Mouse (Mus musculus) megakaryocyte-erythroid progenitor cell, adult 5-6 weeks (primary cell): ENCODE data around the gene Tnrc6b. TPM values are rescaled to one million over a fixed set of nuclear protein-coding genes. Genes with fewer than 3 reads are reported as not detected.

Experiments
- ATAC-seq: replicated peaks from 2 replicates; pipeline ENCODE4 v1.8.0; 2016; ENCODE audit warnings: mild to moderate bottlenecking, inconsistent platforms; ENCODE audit not compliant: severe bottlenecking, poor library complexity, low FRiP score, low TSS enrichment
- total RNA-seq, 2 experiments: library from RNA; stranded (forward) in 1 of 2; stranded (reverse) in 1 of 2; fragments of 200-1000, 215-1000 nt in 1 of 2; fragments of >200 nt in 1 of 2; fragmentation: Nextera tagmentation in 1 of 2; gene quantifications; 2 replicates each; pipeline ENCODE4 v1.2.3; 2014 to 2017

The Tnrc6b gene
- total RNA-seq, 2 experiments from 2014 or later: 48.5 to 89.0 TPM

DNA sequence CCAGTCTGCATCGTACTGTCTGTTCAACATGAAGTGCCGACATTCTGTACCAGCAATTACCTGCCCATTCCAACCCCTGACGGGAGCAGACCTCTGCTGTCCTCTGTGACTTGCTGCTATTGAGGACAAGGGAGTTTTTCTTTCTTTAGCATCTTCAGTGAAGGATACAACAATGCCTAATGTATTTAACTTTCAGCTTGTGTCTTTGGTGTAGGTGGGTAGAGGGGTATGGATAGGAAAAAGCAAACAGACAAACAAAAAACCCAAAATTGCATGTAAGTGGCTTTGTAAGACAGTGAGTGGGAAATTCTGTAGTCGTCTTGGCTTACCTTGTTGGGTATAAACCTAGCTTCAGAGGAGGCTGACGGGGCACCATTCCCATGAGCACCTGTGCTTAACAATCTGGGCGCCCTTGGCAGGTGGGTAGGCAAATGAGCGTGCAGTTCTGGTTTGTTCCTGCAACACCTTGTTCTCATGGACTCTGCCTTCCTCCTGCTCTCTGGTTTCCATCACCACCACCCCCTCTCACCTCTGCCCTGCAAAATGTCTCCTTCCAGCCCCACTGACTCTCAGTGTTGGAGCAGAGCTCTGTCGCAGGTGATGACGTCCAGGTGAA is 220.3 kb downstream of the Tnrc6b start:
- ATAC-seq: no peak

DNA sequence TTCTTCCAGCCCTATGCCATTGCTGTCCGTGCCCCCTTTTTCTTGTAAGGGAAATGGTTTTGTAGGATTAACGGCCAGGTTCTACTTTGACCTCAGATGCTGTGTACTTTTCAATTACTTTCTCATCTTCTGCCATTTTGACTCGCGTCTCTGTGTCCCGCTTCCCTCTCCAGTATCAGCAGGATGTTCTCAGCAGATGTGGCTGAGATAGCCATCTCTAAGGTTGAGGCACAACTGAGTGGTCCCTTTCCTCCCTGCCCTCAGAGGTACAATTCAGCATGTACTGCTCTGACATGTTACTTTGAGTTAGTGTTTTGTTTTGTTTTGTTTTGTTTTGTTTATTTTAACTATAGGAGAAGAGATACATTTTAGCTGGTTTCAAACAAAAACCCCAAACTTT is 223.7 kb downstream of the Tnrc6b start:
- no peak for ATAC-seq

DNA sequence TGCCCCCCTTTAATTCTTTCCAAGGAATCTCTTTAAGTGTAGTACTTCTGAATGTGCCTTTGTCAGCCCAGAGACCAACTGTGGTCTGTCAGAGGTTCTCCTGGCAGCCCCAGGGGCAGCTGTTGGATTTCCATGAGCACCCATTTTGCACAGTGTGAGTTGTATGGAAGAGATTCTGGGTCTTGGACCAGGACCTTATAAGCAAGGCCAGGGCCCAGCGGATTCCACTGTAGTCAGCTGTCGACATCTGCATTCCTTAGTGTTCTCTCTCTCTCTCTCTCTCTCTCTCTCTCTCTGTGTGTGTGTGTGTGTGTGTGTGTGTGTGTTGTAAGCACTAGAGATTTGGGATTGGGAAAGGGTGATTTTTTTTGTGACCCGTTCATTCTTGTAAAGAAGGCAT is 225.6 kb downstream of the Tnrc6b start:
- ATAC-seq: no peak

DNA sequence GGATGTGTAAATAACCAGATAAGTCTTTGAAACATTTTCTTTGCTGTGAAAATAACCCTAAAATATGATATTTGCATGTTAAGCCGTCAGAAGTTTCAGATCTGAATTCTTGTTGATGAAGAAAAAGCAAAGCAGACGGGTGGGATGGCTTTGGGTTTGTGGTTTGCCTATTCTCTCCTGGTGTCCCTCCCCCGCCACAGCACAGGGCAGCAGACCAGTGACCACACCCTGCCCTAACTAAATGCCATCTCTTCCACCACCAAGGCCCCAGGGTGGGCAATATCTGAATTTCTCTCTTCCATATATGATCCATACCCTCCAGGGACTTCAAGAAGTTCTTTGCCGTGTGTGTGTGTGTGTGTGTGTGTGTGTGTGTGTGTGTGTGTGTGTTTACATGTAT is 227.5 kb downstream of the Tnrc6b start:
- ATAC-seq: 0 out of 2 replicates have a peak, but pooled peaks have one; percentile 63

DNA sequence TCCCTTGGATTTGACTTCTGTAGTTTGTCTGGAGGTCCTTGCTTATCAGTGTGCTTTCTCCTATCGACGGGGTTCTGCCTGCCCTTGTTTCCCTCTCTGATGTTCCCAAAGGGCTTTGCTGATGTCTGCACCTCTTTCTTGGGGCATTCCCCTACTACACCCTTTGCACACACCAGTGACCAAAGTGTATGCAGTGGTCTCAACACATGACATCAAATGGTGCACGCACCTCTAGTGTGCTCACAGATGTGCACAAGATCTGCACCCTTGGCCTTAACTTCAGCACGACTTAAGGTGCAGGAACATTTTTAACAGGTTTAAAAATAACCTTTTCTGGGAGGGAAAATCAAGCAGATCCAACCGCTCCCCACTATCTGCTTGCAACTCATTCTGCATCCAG is 228.3 kb downstream of the Tnrc6b start:
- ATAC-seq: no peak

DNA sequence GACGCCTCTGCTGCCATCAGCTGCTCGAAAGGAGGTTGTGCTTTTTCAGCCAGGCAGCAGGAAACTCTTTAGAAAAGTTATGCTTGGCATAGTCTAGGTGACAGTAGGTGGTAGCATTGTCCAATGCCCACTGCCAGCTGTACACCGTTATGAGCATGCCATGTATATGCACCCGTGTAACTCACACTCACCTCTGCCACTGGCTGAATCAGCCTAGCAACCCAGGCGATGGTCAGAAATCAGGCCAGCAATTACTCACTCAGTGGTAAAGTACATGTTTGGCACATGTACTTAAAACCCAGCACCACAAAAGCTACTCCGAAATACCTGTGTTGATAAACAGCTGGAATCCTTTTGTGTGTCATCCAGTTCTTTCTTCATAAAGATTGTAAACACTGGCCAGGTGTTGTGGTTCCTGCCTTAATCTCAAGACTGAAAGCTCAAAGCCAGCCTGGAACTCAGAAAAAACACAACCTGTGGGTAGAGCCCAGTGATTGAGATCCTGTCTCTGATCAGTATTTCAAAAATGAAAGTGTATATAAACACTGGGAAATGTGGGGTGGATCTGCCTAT is 230.4 kb downstream of the Tnrc6b start:
- no peak for ATAC-seq

DNA sequence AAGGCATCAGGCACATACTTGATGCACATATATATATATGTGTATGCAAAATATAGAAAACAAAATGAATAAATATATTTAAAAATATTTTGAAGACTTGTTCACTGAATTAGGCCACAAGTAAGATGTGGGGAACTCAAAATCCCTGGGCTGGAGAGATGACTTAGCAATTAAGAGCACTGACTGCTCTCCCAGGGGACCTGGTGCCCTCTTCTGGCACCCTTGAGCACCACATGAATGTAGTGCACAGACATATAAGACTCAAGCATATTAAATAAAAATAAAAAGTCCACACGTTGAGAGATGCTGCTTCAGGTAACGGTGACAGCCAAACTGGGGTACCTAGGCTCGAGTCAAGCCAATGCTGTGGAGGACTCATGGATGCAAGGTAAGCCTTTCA is 234.7 kb downstream of the Tnrc6b start:
- peak; percentile 45; the same call in 1 of the 2 replicates for ATAC-seq

DNA sequence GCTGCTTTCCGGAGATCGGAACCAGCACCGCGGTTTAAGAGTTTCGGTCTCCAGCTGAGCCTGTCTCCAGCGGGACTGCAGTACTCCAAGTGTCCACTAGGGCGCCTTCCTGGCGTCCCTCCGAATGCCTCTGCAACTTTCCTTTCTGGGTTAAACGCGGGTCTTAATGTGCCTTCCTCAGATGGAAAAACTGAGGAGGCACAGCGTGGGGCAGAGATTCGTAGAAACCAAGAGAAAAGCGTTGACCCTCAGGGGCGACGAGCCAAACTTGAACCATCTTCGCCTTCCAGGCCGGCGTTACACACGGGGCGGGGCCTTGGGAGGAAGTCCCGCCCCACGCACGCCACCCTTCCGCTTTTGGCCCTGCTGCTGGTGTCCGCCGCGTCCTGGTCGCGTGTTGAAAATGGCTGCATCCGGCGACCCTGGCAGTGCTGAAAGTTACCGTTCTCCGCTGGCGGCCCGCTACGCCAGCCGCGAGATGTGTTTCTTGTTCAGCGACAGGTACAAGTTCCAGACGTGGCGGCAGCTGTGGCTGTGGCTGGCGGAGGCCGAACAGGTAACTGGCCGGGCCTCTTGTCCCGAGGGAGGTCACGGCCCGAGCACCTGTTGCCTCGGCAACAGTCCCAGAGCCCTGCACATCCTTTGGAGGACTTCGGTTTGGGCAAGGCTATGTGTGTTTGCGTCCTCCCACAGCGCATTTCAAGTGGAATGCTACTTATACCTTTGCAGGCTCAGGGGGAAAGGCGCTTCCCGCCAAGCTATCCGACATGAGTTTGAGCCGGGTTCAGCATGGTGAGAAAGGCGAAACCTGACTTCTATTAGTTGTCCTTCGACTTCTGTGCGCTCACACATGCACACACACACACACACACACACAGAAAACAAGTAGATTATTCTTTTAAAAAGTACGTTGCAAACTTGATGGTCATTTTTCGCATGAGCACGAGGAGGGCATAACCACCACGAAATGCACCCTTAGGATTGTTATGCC is 237.3 kb downstream of the Tnrc6b start, which contains the start of gene Adsl:
Gene Adsl, plus strand, starts transcription at position 346 of the 991 bp plus-strand sequence.
- peak; percentile 95 for ATAC-seq

DNA sequence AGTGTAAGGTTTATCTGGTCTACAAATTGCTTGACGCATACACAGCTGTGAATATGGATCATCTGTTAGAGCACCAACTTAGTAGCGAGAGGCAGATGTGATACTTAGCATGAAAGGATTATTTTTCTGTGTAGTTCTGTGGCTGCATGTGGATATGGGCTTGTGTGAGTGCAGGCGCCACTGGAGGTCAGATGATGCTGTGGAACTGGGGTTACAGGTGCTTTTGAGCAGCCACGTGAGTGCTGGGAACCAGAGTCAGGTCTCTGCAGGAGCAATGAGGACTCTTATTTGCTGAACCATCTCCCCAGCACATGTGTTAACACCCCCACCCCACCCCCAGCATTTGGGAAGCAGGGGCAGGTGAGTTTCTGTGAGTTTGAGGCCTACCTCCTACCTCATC is 238.3 kb downstream of the Tnrc6b start:
- ATAC-seq: no peak

DNA sequence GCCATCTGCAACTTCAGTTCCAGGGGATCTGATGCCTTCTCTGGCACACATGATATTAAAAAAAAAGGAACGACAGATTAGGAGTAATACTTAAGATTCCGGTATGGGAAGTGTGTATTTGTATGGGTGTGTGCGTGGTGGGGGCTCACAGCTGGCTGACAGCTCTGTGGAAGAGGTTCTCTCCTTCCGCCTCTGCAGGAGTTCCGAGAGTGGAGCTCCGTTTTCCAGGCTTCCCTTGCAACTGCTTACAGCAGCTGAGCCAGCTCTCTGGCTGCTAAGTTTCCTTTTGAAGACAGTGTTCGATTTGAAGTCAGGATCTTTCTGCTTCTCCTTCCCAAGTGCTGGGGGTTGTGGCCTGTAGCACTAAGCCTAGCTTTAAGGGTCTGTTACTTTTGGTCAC is 238.9 kb downstream of the Tnrc6b start:
- ATAC-seq: no peak

DNA sequence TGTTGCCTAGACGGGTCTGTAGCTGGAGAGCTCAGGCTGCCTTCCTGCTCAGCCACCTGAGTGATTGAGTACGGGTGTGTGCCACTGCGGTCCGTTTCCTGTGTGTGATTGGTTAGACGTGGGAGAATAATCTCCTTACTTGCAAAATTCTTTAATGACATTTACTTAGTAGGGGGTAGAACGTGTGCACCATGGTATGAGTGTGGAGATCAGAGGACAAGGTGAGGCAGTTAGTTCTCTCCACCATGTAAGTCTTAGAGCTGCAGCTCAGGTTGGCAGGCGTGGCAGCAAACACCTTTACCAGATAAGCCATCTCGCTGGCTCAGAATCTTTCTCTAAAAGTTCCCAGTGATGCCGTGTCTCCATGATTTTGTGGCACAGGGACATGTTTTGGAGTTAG is 242.9 kb downstream of the Tnrc6b start:
- no peak for ATAC-seq

DNA sequence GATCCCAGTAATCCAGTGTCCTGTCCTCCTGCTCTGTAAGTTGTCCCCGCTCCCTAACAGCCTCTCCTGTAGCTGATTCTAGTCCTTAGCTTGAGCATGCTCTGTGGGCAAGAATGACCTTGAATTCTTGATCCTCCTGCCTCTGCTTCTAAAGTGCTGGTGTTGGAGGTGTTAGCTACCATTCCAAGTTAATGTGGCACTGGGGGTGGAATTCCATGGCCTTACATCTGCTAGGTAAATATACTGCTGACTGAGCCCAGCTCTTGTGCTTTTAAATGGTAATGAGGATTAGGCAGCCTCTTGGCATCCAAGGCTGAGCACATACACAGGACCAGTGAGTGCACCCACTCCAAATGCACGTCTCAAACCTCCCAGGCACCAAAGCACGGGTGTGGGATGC is 243.7 kb downstream of the Tnrc6b start:
- ATAC-seq: no peak

DNA sequence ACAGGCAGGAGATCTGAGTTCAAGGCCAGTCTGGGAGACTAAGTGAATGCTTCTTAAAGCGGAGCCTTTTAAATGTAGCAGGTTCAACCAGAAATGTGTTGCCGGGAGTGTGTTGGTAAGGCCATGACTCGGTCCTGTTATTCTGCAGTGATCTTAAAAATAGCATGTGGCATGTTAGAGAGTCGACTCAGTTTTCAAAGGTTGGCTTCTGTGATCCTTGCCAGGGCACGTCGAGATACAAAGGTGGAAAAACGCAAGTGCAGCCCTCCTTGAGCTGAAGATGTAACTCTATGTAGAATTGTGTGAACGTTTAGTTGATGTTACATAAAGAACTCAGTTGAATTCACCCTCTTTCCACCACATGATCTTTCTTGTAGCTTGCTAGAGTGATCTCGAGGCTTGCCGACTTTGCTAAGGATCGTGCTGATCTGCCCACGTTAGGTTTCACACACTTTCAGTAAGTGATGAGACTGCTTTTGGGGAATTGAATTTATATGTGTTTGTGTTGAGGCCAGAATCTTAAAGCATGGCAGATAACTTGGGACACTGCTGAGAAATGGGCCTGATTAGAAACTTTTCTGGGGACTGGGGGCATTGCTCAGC is 244.8 kb downstream of the Tnrc6b start:
- no peak for ATAC-seq

DNA sequence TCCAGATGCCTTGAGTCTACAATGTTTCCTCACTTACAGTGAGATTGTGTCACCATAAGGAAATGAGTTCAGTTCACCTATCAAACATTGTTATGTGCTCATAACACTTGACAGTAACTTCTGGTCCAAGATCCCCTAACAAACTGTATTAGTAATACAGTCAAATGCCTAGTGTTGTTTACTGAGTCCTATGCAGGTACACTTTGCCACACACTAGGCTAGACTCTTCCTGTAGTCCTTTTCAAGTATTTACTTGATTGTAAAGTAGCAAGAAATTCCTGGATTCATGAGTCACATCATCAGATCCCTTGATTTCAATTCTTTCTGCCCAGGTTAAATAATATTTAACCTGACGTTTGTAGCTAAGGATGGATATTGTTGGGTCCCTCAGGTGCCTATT is 258.3 kb downstream of the Tnrc6b start:
- no peak for ATAC-seq

DNA sequence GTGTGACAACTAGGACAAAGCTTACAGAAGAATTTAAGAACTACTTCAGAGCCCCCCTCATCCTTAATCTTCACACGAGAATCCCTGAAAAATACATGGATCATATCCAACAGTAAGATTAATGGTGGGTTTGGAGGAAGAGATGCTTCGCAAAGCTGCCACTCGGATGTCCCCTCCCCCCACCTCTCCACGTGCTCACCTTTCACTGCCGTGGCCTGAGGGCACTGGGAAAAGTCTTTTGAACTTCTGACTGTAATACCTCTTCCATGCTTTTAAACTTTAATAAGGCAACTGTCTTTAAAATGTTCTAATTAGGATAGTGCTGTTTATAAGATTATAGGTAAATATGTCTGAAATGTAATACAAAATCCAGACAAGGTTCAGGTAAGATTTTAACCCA is 263.2 kb downstream of the Tnrc6b start:
- no peak for ATAC-seq

DNA sequence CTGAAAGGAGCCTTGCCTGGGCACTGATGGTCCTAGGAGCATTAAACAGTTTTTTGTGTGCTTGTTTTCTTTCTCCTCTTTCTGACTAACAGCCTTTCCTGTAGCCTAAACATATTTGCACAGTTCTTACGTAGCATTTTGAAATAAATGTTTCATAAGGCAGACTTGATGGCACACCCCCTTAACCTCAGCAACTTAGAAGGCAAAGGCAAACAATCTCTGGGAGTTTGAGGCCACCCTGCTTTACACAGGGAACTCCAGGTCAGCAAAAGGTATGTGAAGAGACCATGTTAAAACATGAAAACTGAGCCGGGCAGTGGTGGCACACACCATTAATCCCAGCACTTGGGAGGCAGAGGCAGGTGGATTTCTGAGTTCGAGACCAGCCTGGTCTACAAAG is 264.6 kb downstream of the Tnrc6b start:
- ATAC-seq: no peak

DNA sequence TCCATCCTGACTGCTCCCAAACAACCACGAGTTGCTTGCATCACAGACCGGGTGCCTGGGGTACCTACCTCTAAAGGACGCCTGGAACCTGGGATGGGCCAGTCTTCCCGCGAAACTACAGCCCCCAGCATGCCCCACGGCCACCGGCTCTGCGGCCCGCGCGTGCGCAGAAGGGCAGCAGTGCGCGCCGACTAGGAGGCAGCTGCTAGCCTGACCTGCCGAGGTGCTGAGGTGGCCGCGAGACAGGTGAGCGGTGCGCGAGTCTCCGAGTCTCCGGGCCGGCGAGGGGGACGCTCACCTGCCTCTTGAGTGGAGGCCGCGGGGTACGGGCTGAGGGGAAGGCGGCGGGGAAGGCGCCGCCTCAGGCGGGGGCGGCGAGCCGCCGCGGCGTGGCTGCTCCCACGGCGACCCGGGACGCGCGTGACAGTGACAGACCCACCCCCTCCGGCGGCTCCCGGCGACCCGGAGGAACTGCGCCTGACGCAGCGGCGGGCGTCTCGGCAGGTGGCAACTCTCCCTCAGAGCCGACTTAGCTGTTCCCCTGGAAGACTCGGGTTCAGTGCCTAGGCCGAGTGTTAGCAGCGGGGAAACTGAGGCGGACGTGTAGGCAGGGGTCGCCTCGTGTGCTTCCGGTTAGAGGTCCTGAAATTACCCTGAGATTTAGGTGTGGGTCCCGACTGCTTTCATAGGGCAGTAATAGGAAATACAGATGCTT is 266.7 kb downstream of the Tnrc6b start, which contains the start of gene Sgsm3:
Gene Sgsm3, plus strand, starts transcription at position 146 of the 715 bp plus-strand sequence.
- peak; percentile 80 for ATAC-seq

DNA sequence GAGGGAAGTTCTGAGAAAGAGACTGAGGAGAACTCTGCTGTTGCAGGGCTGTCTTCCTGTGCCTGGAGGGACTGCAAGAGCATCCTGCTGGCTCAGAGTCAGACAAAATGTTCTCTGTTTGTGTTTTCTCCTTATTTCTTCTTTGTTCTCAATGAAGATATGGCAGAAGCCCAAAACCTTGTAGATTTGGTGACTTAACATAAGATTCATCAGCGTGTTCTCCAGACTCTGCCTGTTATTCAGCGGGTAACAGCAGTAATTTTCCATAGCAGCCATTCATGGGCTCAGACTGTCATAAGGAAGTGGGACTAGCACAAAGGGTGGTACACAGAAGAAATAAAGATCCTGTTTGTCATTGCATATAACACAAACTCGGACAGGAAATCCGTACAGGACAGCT is 268.5 kb downstream of the Tnrc6b start:
- no peak for ATAC-seq

DNA sequence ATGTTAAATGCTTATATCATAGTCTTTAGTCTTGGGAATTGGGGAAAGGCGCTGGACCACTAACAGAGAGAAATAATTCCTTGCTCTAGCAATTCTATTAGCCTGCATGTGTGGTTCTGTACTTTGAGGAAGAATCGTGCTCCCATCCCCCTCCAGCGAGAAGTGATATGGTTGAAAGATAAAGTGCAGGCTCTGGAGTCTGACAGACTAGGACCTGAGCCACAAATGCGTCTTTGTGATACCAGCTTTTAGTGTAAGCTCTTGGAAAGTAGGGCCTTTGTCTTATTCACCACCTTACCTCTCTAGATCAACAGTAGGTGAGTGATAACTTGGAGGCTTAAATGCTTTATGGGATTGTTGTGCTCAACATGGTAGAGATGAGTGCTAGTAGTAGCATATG is 270.1 kb downstream of the Tnrc6b start:
- peak; percentile 75 for ATAC-seq
